ENCODE assay signal across 26 mouse cellular contexts in genomic region chr19:44063773-44064172, GRCm38 (mm10). TPM values are rescaled to one million over a fixed set of nuclear protein-coding genes. Genes with fewer than 3 reads are reported as not detected.
DNase-seq lines count a peak whose midpoint lies in the region; ATAC-seq and TF ChIP-seq lines count a peak whose summit lies in the region.
"Had no signal": no experiment of that assay in that cellular context is flagged by ENCODE, and none has a peak within 500 bp of the region (broad histone marks: within the 10 kb centered on the region; RNA-seq: fewer than 3 reads in every experiment).

No protein-coding gene starts in this region.

- no peak overlapping the region for H3K4me2 ChIP-seq in kidney, embryonic 16.5 days (replicated peaks; ENCODE audit: low read depth, low read length)
- no peak overlapping the region for H3K4me2 ChIP-seq in midbrain, embryonic 11.5 days
- H3K4me2 ChIP-seq: forebrain, embryonic 15.5 days; limb, embryonic 15.5 days; lung, embryonic 14.5 days; neural tube, embryonic 13.5 days had no signal

- no peak for TF ChIP-seq CTCF in kidney, adult 2 months (conservative IDR thresholded peaks at IDR 0.05; ENCODE audit: insufficient read depth, insufficient read length, low read depth, low read length)

- peaks cover 7% of the 10 kb centered on the region; the same call in 1 of the 2 replicates for H3K36me3 ChIP-seq in kidney, adult 2 months (ENCODE audit: control insufficient read depth, insufficient read depth, low read length)
- peaks cover 20% of the 10 kb centered on the region for H3K36me3 ChIP-seq in kidney, embryonic 16.5 days (ENCODE audit: insufficient read depth, low read length)
- no peaks in the 10 kb centered on the region for H3K36me3 ChIP-seq in midbrain, embryonic 11.5 days (ENCODE audit: control insufficient read depth, insufficient read depth, low read length)

- no peak overlapping the region for H3K4me3 ChIP-seq in kidney, adult 2 months (ENCODE audit: insufficient read depth, low read depth, low read length)
- H3K4me3 ChIP-seq in kidney, embryonic 16.5 days (ENCODE audit: low read length), result no peak overlapping the region
- H3K4me3 ChIP-seq in midbrain, embryonic 11.5 days (ENCODE audit: low read depth, low read length), result no peak overlapping the region
- H3K4me3 ChIP-seq: embryonic facial prominence, embryonic 10.5 days; forebrain, embryonic 15.5 days; heart, embryonic 10.5 days; limb, embryonic 15.5 days; megakaryocyte, embryonic 14.5 days; neural tube, embryonic 13.5 days had no signal

- 49% methylated on average over 7 of the region's 7 CpGs for WGBS in kidney, adult 2 months
- WGBS in kidney, embryonic 16.5 days, result 79% methylated on average over 7 of the region's 7 CpGs
- 95% methylated on average over 7 of the region's 7 CpGs for WGBS in midbrain, embryonic 11.5 days

- peaks cover 8% of the 10 kb centered on the region for H3K4me1 ChIP-seq in kidney, adult 2 months (ENCODE audit: control insufficient read depth, insufficient read depth, low read length)
- H3K4me1 ChIP-seq in kidney, embryonic 16.5 days (ENCODE audit: insufficient read depth, low read length), result peaks cover 16% of the 10 kb centered on the region; the same call in 1 of the 2 replicates
- H3K4me1 ChIP-seq in midbrain, embryonic 11.5 days (ENCODE audit: control insufficient read depth, insufficient read depth, low read length), result peaks cover 4% of the 10 kb centered on the region

- no peak for TF ChIP-seq POLR2A in kidney, adult 2 months (IDR thresholded peaks at IDR 0.05; ENCODE audit: low read depth, low read length)

- peak overlapping the region; percentile 75; the same call in 1 of the 2 replicates for H3K27ac ChIP-seq in kidney, adult 2 months (ENCODE audit: insufficient read depth, low read depth, low read length)
- no peak overlapping the region for H3K27ac ChIP-seq in kidney, embryonic 16.5 days (ENCODE audit: low read length)
- H3K27ac ChIP-seq in midbrain, embryonic 11.5 days (ENCODE audit: low read depth, low read length), result no peak overlapping the region
- H3K27ac ChIP-seq: embryonic facial prominence, embryonic 10.5 days; forebrain, embryonic 15.5 days; heart, embryonic 10.5 days; limb, embryonic 15.5 days; neural tube, embryonic 13.5 days had no signal

- peak; percentile 22 to 44 for DNase-seq in adrenal gland, adult (ENCODE audit: inconsistent age in 2 of 2, low spot score in 1 of 2)
- DNase-seq in adrenal gland, adult 8-10 months, result no peak
- peak; percentile 86 for DNase-seq in kidney, adult 2 months
- peak; percentile 34 for DNase-seq in kidney, postnatal 10 days
- peak; percentile 64 for DNase-seq in yolk sac, embryonic 10.5 days (ENCODE audit: low spot score)
- no peak for DNase-seq in midbrain, embryonic 11.5 days (ENCODE audit: low spot score, missing footprints)
- DNase-seq: adrenal gland, postnatal 36 days; cerebellum, adult 9-11 months; left cerebral cortex, postnatal 4 days; lung, embryonic 14.5 days; lung, postnatal 36 days; midbrain, embryonic 14.5 days; retina, postnatal 1 day; right cerebral cortex, postnatal 25 days; thymus, postnatal 25 days had no signal

- H3K27me3 ChIP-seq in kidney, adult 2 months (replicated peaks; ENCODE audit: control insufficient read depth, insufficient read depth, low read length), result no peaks in the 10 kb centered on the region
- no peaks in the 10 kb centered on the region for H3K27me3 ChIP-seq in kidney, embryonic 16.5 days (ENCODE audit: insufficient read depth, low read length)
- no peaks in the 10 kb centered on the region for H3K27me3 ChIP-seq in midbrain, embryonic 11.5 days (ENCODE audit: control insufficient read depth, insufficient read depth, low read length)
- H3K27me3 ChIP-seq: forebrain, embryonic 15.5 days; limb, embryonic 15.5 days; megakaryocyte, embryonic 14.5 days; neural tube, embryonic 13.5 days had no signal

- ATAC-seq in kidney, embryonic 16.5 days (ENCODE audit: low FRiP score, low TSS enrichment), result no peak
- no peak for ATAC-seq in midbrain, embryonic 11.5 days (ENCODE audit: low FRiP score)
- ATAC-seq: activated CD4-positive, CD25-positive, alpha-beta regulatory T cell, adult 4 months; forebrain, embryonic 15.5 days; hindbrain, embryonic 16.5 days had no signal

- H3K9me3 ChIP-seq in kidney, embryonic 16.5 days (ENCODE audit: low read length), result no peaks in the 10 kb centered on the region
- no peaks in the 10 kb centered on the region for H3K9me3 ChIP-seq in midbrain, embryonic 11.5 days (ENCODE audit: control insufficient read depth, low read length)
- H3K9me3 ChIP-seq: embryonic facial prominence, embryonic 10.5 days; forebrain, embryonic 15.5 days; heart, embryonic 10.5 days; limb, embryonic 15.5 days; megakaryocyte, embryonic 14.5 days; neural tube, embryonic 13.5 days had no signal

- H3K9ac ChIP-seq in kidney, embryonic 16.5 days (replicated peaks; ENCODE audit: low read length), result no peak overlapping the region
- no peak overlapping the region for H3K9ac ChIP-seq in midbrain, embryonic 11.5 days (ENCODE audit: low read length)
- H3K9ac ChIP-seq: forebrain, embryonic 15.5 days; limb, embryonic 15.5 days; lung, embryonic 14.5 days; neural tube, embryonic 13.5 days had no signal

RNA-seq across cellular contexts. Expression of gene Erlin1, which starts 5.8 kb away (rescaled TPM):
- 10 to 100 TPM; 18.5 to 34.0 (median 26.5) TPM for total RNA-seq in adrenal gland, adult 8-10 months (2022)
- 23.4 and 28.3 TPM in 2 replicates for polyA plus RNA-seq in kidney, adult 2 months (2012; rRNA removed)
- 57.7 and 58.1 TPM in 2 replicates for polyA plus RNA-seq in kidney, embryonic 16.5 days (2015; fragmentation: Nextera tagmentation; extraction: Ambion mirVana)
- 20.0 and 20.5 TPM in 2 replicates for polyA plus RNA-seq in midbrain, embryonic 11.5 days (2014; fragmentation: Nextera tagmentation; extraction: Ambion mirVana)

RNA-seq across cellular contexts. Expression of gene Cyp2c23, which starts 34.8 kb away (rescaled TPM):
- total RNA-seq in adrenal gland, adult 8-10 months (2022), result 1 to 10 TPM in 3 of 4 experiments, under 1 TPM in 1; 0.30 to 2.2 (median 1.0) TPM
- 39.3 and 48.7 TPM in 2 replicates for polyA plus RNA-seq in kidney, adult 2 months (2012; rRNA removed)
- 0.58 and 0.60 TPM in 2 replicates for polyA plus RNA-seq in kidney, embryonic 16.5 days (2015; fragmentation: Nextera tagmentation; extraction: Ambion mirVana)
- not detected in 2 replicates for polyA plus RNA-seq in midbrain, embryonic 11.5 days (2014; fragmentation: Nextera tagmentation; extraction: Ambion mirVana)
- total RNA-seq: hematopoietic stem cell, adult 5-6 weeks; left cerebral cortex, postnatal 4 days had no signal
- polyA plus RNA-seq: activated CD4-positive, CD25-positive, alpha-beta regulatory T cell, adult 4 months; embryonic facial prominence, embryonic 10.5 days; forebrain, embryonic 15.5 days; heart, embryonic 16.5 days; hindbrain, embryonic 16.5 days; midbrain, embryonic 14.5 days; neural tube, embryonic 13.5 days had no signal

RNA-seq across cellular contexts. Expression of gene Chuk, which starts 43.5 kb away (rescaled TPM):
- 100 to 1,000 TPM in 2 of 4 experiments, 10 to 100 TPM in 2; 74.5 to 111 (median 93.4) TPM for total RNA-seq in adrenal gland, adult 8-10 months (2022)
- 28.9 and 34.4 TPM in 2 replicates for polyA plus RNA-seq in kidney, adult 2 months (2012; rRNA removed)
- polyA plus RNA-seq in kidney, embryonic 16.5 days (2015; fragmentation: Nextera tagmentation; extraction: Ambion mirVana), result 52.6 and 55.1 TPM in 2 replicates
- 53.9 and 58.7 TPM in 2 replicates for polyA plus RNA-seq in midbrain, embryonic 11.5 days (2014; fragmentation: Nextera tagmentation; extraction: Ambion mirVana)

Comparison
In these comparisons a context has a peak if more than half of its experiments do, and no peak if none do; other contexts are left out.
1. DNase-seq: peak in adrenal gland, adult (2 of 2), kidney, adult 2 months (single experiment), kidney, postnatal 10 days (single experiment) and yolk sac, embryonic 10.5 days (single experiment); none in adrenal gland, adult 8-10 months (single experiment) and midbrain, embryonic 11.5 days (single experiment).
2. RNA of gene Cyp2c23, which starts 34.8 kb away (polyA plus RNA-seq): 39.3 to 48.7 TPM in kidney, adult 2 months; 0.58 to 0.60 TPM in kidney, embryonic 16.5 days and not detected in midbrain, embryonic 11.5 days; every median in the first group is over 10 times any median in the second.